Mouse (Mus musculus): ENCODE measurements around the gene Cobl. TPM values are rescaled to one million over a fixed set of nuclear protein-coding genes. Genes with fewer than 3 reads are reported as not detected.

The Cobl gene
- total and polyA plus RNA-seq, 2 experiments from 2014 or later: 17.2 to 24.5 TPM

- H3K4me1 ChIP-seq (ENCODE audit: insufficient read depth, low read length): peaks cover 2% of the 10 kb centered on the region; the same call in 1 of the 2 replicates
- TF ChIP-seq CTCF (IDR thresholded peaks at IDR 0.05): no peak
- H3K27ac ChIP-seq (ENCODE audit: low read depth, low read length): no peak overlapping the region
- H3K4me2 ChIP-seq (ENCODE audit: low read depth, low read length, poor library complexity, severe bottlenecking): no peak overlapping the region
- DNase-seq (ENCODE audit: low spot score) (no peak), ATAC-seq (ENCODE audit: low FRiP score) (no peak)
- H3K36me3 ChIP-seq (ENCODE audit: insufficient read depth, low read length): no peaks in the 10 kb centered on the region
- WGBS: 86% methylated on average over 2 of the region's 2 CpGs
- H3K9me3 ChIP-seq (ENCODE audit: low read length): no peaks in the 10 kb centered on the region
- no peaks in the 10 kb centered on the region for H3K27me3 ChIP-seq (ENCODE audit: insufficient read depth, low read length)
- no peak overlapping the region for H3K4me3 ChIP-seq (ENCODE audit: low read depth, low read length)
- no peak overlapping the region for H3K9ac ChIP-seq (replicated peaks; ENCODE audit: low read length, poor library complexity, severe bottlenecking)
Measured at GRCm38 (mm10) chr11:12458392-12458791, 6.4 kb downstream of the Cobl start.

DNA sequence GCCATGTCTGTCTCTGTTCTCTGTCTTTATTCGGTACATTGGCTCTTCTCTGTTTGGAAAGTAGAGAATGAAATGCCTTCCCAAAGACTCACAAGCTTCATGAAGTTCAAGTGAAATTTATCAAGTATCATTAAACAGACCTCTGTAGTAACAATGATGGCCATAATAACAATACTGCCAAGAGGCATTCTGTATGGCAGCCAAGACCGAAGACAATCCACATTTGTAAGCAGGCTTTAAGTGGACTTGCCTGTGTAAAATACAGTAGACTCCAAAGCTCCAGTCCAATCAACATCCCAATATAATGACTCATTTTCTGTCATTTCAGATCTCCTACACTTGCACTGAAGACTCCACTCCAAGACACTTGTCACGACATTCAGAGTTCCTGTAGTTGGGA is 16.7 kb downstream of the Cobl start:
- Histone ChIP-seq H3K9me3 (ENCODE audit: low read length) (no peaks in the 10 kb centered on the region), H3K27me3 (ENCODE audit: insufficient read depth, low read length) (no peaks in the 10 kb centered on the region), H3K4me2 (ENCODE audit: low read depth, low read length, poor library complexity, severe bottlenecking) (no peak overlapping the region), H3K27ac (ENCODE audit: low read depth, low read length) (no peak overlapping the region), H3K4me3 (ENCODE audit: low read depth, low read length) (no peak overlapping the region), H3K36me3 (ENCODE audit: insufficient read depth, low read length) (no peaks in the 10 kb centered on the region), H3K4me1 (ENCODE audit: insufficient read depth, low read length) (no peaks in the 10 kb centered on the region), H3K9ac (replicated peaks; ENCODE audit: low read length, poor library complexity, severe bottlenecking) (no peak overlapping the region)
- no peak for DNase-seq (ENCODE audit: low spot score)
- no peak for ATAC-seq (ENCODE audit: low FRiP score)
- whole genome bisulfite sequencing: 93% methylated on average over 3 of the region's 3 CpGs
- TF ChIP-seq CTCF (IDR thresholded peaks at IDR 0.05): no peak

GRCm38 (mm10) chr11:12445222-12445621 is 19.5 kb downstream of the Cobl start:
- H3K9me3 ChIP-seq (ENCODE audit: low read length): no peaks in the 10 kb centered on the region

DNA sequence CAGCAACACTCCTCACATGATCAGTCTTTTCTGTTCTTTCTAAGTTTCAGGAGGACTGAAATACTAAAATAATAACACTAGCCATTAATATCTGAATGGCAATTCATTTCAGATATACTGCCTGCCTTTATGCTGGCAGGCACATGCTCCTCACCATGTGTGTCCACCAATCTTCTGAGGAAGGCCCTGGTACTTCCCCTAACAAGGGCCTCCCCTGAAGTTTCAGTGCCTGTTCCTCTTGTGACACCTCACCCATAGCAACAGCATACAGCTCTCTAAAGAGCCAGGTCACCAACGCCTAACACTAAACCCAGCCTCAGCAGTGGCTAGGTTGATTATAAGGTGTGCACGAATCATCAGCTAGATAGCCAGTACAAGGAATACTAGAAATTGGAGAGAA is 20.5 kb downstream of the Cobl start:
- WGBS: 80% methylated on average over 2 of the region's 2 CpGs
- H3K9me3 ChIP-seq (ENCODE audit: low read length): no peaks in the 10 kb centered on the region
- no peaks in the 10 kb centered on the region for H3K4me1 ChIP-seq (ENCODE audit: insufficient read depth, low read length)
- ATAC-seq (ENCODE audit: low FRiP score) (no peak), DNase-seq (ENCODE audit: low spot score) (no peak)
- no peak for TF ChIP-seq CTCF (IDR thresholded peaks at IDR 0.05)
- no peak overlapping the region for H3K27ac ChIP-seq (ENCODE audit: low read depth, low read length)
- no peak overlapping the region for H3K9ac ChIP-seq (replicated peaks; ENCODE audit: low read length, poor library complexity, severe bottlenecking)
- H3K27me3 ChIP-seq (ENCODE audit: insufficient read depth, low read length): no peaks in the 10 kb centered on the region
- no peaks in the 10 kb centered on the region for H3K36me3 ChIP-seq (ENCODE audit: insufficient read depth, low read length)
- no peak overlapping the region for H3K4me2 ChIP-seq (ENCODE audit: low read depth, low read length, poor library complexity, severe bottlenecking)
- H3K4me3 ChIP-seq (ENCODE audit: low read depth, low read length): no peak overlapping the region

More at GRCm38 (mm10) chr11:12445222-12445621, 19.5 kb downstream of the Cobl start:
- no peaks in the 10 kb centered on the region for H3K4me1 ChIP-seq (ENCODE audit: insufficient read depth, low read length)
- H3K4me3 ChIP-seq (ENCODE audit: low read depth, low read length): no peak overlapping the region
- DNase-seq (ENCODE audit: low spot score): no peak
- no peaks in the 10 kb centered on the region for H3K27me3 ChIP-seq (ENCODE audit: insufficient read depth, low read length)
- H3K27ac ChIP-seq (ENCODE audit: low read depth, low read length): no peak overlapping the region
- H3K4me2 ChIP-seq (ENCODE audit: low read depth, low read length, poor library complexity, severe bottlenecking): no peak overlapping the region
- 47% methylated on average over 2 of the region's 2 CpGs for WGBS
- no peaks in the 10 kb centered on the region for H3K36me3 ChIP-seq (ENCODE audit: insufficient read depth, low read length)
- H3K9ac ChIP-seq (replicated peaks; ENCODE audit: low read length, poor library complexity, severe bottlenecking): no peak overlapping the region
- ATAC-seq (ENCODE audit: low FRiP score): no peak
- no peak for TF ChIP-seq CTCF (IDR thresholded peaks at IDR 0.05)

- no peak for ATAC-seq (ENCODE audit: low FRiP score)
- TF ChIP-seq CTCF (IDR thresholded peaks at IDR 0.05): no peak
- Histone ChIP-seq H3K9ac (replicated peaks; ENCODE audit: low read length, poor library complexity, severe bottlenecking) (no peak overlapping the region), H3K27me3 (ENCODE audit: insufficient read depth, low read length) (no peaks in the 10 kb centered on the region), H3K4me3 (ENCODE audit: low read depth, low read length) (no peak overlapping the region), H3K36me3 (ENCODE audit: insufficient read depth, low read length) (no peaks in the 10 kb centered on the region), H3K27ac (ENCODE audit: low read depth, low read length) (no peak overlapping the region), H3K9me3 (ENCODE audit: low read length) (no peaks in the 10 kb centered on the region), H3K4me2 (ENCODE audit: low read depth, low read length, poor library complexity, severe bottlenecking) (no peak overlapping the region), H3K4me1 (ENCODE audit: insufficient read depth, low read length) (no peaks in the 10 kb centered on the region)
- WGBS: 69% methylated on average over 4 of the region's 4 CpGs
- DNase-seq (ENCODE audit: low spot score): no peak
Measured at GRCm38 (mm10) chr11:12443614-12444013, 21.1 kb downstream of the Cobl start.

- no peaks in the 10 kb centered on the region for H3K36me3 ChIP-seq (ENCODE audit: insufficient read depth, low read length)
- no peak overlapping the region for H3K9ac ChIP-seq (replicated peaks; ENCODE audit: low read length, poor library complexity, severe bottlenecking)
- WGBS: 87% methylated on average over 5 of the region's 5 CpGs
- no peak overlapping the region for H3K4me3 ChIP-seq (ENCODE audit: low read depth, low read length)
- H3K4me2 ChIP-seq (ENCODE audit: low read depth, low read length, poor library complexity, severe bottlenecking): no peak overlapping the region
- H3K27me3 ChIP-seq (ENCODE audit: insufficient read depth, low read length): no peaks in the 10 kb centered on the region
- DNase-seq (ENCODE audit: low spot score) (no peak), ATAC-seq (ENCODE audit: low FRiP score) (no peak)
- no peak overlapping the region for H3K27ac ChIP-seq (ENCODE audit: low read depth, low read length)
- no peaks in the 10 kb centered on the region for H3K9me3 ChIP-seq (ENCODE audit: low read length)
- no peak for TF ChIP-seq CTCF (IDR thresholded peaks at IDR 0.05)
- no peaks in the 10 kb centered on the region for H3K4me1 ChIP-seq (ENCODE audit: insufficient read depth, low read length)
Measured at GRCm38 (mm10) chr11:12443185-12443584, 21.6 kb downstream of the Cobl start.

Measured in midbrain, postnatal 0 days (tissue).